Mouse (Mus musculus): ENCODE measurements at regions not wholly inside any gene's neighbourhood (a gene's known extent, or its start where the extent isn't known, plus 50 kb on each side); places are given as distances from the start of the nearest gene placed in this dataset.

GRCm38 (mm10) chr5:141125870-141126269, 115.4 kb upstream of the Sdk1 start:
- Histone ChIP-seq H3K27ac (ENCODE audit: low read depth, low read length) (no peak overlapping the region), H3K9me3 (ENCODE audit: control insufficient read depth, low read length) (no peaks in the 10 kb centered on the region), H3K9ac (ENCODE audit: low read depth, low read length) (no peak overlapping the region), H3K4me2 (replicated peaks; ENCODE audit: low read depth, low read length) (no peak overlapping the region), H3K27me3 (ENCODE audit: control insufficient read depth, insufficient read depth, low read length) (no peaks in the 10 kb centered on the region), H3K4me3 (ENCODE audit: low read depth, low read length) (no peak overlapping the region), H3K4me1 (replicated peaks; ENCODE audit: control insufficient read depth, insufficient read depth, low read length) (no peaks in the 10 kb centered on the region), H3K36me3 (ENCODE audit: control insufficient read depth, insufficient read depth, low read length) (no peaks in the 10 kb centered on the region)
- DNase-seq (ENCODE audit: low spot score) (no peak), ATAC-seq (ENCODE audit: low FRiP score) (no peak)
- 86% methylated on average over 7 of the region's 7 CpGs for WGBS

- WGBS, result 88% methylated on average over 7 of the region's 7 CpGs
- Histone ChIP-seq H3K36me3 (ENCODE audit: control insufficient read depth, insufficient read depth, low read length) (no peaks in the 10 kb centered on the region), H3K4me3 (ENCODE audit: low read depth, low read length) (no peak overlapping the region), H3K27me3 (ENCODE audit: control insufficient read depth, insufficient read depth, low read length) (no peaks in the 10 kb centered on the region), H3K9me3 (ENCODE audit: control insufficient read depth, low read length) (no peaks in the 10 kb centered on the region), H3K4me1 (replicated peaks; ENCODE audit: control insufficient read depth, insufficient read depth, low read length) (no peaks in the 10 kb centered on the region), H3K27ac (ENCODE audit: low read depth, low read length) (no peak overlapping the region), H3K4me2 (replicated peaks; ENCODE audit: low read depth, low read length) (no peak overlapping the region), H3K9ac (ENCODE audit: low read depth, low read length) (no peak overlapping the region)
- ATAC-seq (ENCODE audit: low FRiP score) (no peak), DNase-seq (ENCODE audit: low spot score) (no peak)
Measured at GRCm38 (mm10) chr5:141126536-141126935, 114.8 kb upstream of the Sdk1 start.

GRCm38 (mm10) chr5:141131036-141131435, 110.3 kb upstream of the Sdk1 start:
- H3K4me1 ChIP-seq (replicated peaks; ENCODE audit: control insufficient read depth, insufficient read depth, low read length), result no peaks in the 10 kb centered on the region
- H3K9ac ChIP-seq (ENCODE audit: low read depth, low read length), result no peak overlapping the region
- H3K27ac ChIP-seq (ENCODE audit: low read depth, low read length), result no peak overlapping the region
- no peak overlapping the region for H3K4me2 ChIP-seq (replicated peaks; ENCODE audit: low read depth, low read length)
- no peaks in the 10 kb centered on the region for H3K36me3 ChIP-seq (ENCODE audit: control insufficient read depth, insufficient read depth, low read length)
- no peaks in the 10 kb centered on the region for H3K27me3 ChIP-seq (ENCODE audit: control insufficient read depth, insufficient read depth, low read length)
- ATAC-seq (ENCODE audit: low FRiP score), result no peak
- 100% methylated on average over 1 of the region's 1 CpGs for WGBS
- no peak for DNase-seq (ENCODE audit: low spot score)
- H3K4me3 ChIP-seq (ENCODE audit: low read depth, low read length), result no peak overlapping the region
- no peaks in the 10 kb centered on the region for H3K9me3 ChIP-seq (ENCODE audit: control insufficient read depth, low read length)

- 86% methylated on average over 9 of the region's 9 CpGs for whole genome bisulfite sequencing
- no peaks in the 10 kb centered on the region for H3K4me1 ChIP-seq (replicated peaks; ENCODE audit: control insufficient read depth, insufficient read depth, low read length)
- no peak overlapping the region for H3K9ac ChIP-seq (ENCODE audit: low read depth, low read length)
- no peaks in the 10 kb centered on the region for H3K36me3 ChIP-seq (ENCODE audit: control insufficient read depth, insufficient read depth, low read length)
- no peak overlapping the region for H3K4me2 ChIP-seq (replicated peaks; ENCODE audit: low read depth, low read length)
- ATAC-seq (ENCODE audit: low FRiP score) (no peak), DNase-seq (ENCODE audit: low spot score) (no peak)
- no peaks in the 10 kb centered on the region for H3K27me3 ChIP-seq (ENCODE audit: control insufficient read depth, insufficient read depth, low read length)
- H3K9me3 ChIP-seq (ENCODE audit: control insufficient read depth, low read length), result no peaks in the 10 kb centered on the region
- H3K27ac ChIP-seq (ENCODE audit: low read depth, low read length), result no peak overlapping the region
- no peak overlapping the region for H3K4me3 ChIP-seq (ENCODE audit: low read depth, low read length)
Measured at GRCm38 (mm10) chr5:141131906-141132305, 109.4 kb upstream of the Sdk1 start.

- WGBS, result 58% methylated on average over 4 of the region's 4 CpGs
- Histone ChIP-seq H3K4me2 (replicated peaks; ENCODE audit: low read depth, low read length) (no peak overlapping the region), H3K9ac (ENCODE audit: low read depth, low read length) (no peak overlapping the region), H3K27ac (ENCODE audit: low read depth, low read length) (no peak overlapping the region), H3K27me3 (ENCODE audit: control insufficient read depth, insufficient read depth, low read length) (no peaks in the 10 kb centered on the region), H3K36me3 (ENCODE audit: control insufficient read depth, insufficient read depth, low read length) (no peaks in the 10 kb centered on the region), H3K9me3 (ENCODE audit: control insufficient read depth, low read length) (no peaks in the 10 kb centered on the region), H3K4me3 (ENCODE audit: low read depth, low read length) (no peak overlapping the region), H3K4me1 (replicated peaks; ENCODE audit: control insufficient read depth, insufficient read depth, low read length) (no peaks in the 10 kb centered on the region; the same call in 1 of the 2 replicates)
- ATAC-seq (ENCODE audit: low FRiP score) (no peak), DNase-seq (ENCODE audit: low spot score) (no peak)
Measured at GRCm38 (mm10) chr5:141136239-141136638, 105.1 kb upstream of the Sdk1 start.

GRCm38 (mm10) chr5:141137716-141138115, 103.6 kb upstream of the Sdk1 start:
- WGBS, result 90% methylated on average over 3 of the region's 3 CpGs
- H3K27ac ChIP-seq (ENCODE audit: low read depth, low read length), result no peak overlapping the region
- H3K36me3 ChIP-seq (ENCODE audit: control insufficient read depth, insufficient read depth, low read length), result no peaks in the 10 kb centered on the region
- no peak for DNase-seq (ENCODE audit: low spot score)
- no peak for ATAC-seq (ENCODE audit: low FRiP score)
- H3K9me3 ChIP-seq (ENCODE audit: control insufficient read depth, low read length), result no peaks in the 10 kb centered on the region
- H3K4me1 ChIP-seq (replicated peaks; ENCODE audit: control insufficient read depth, insufficient read depth, low read length), result no peaks in the 10 kb centered on the region; the same call in 1 of the 2 replicates
- no peaks in the 10 kb centered on the region for H3K27me3 ChIP-seq (ENCODE audit: control insufficient read depth, insufficient read depth, low read length)
- H3K4me3 ChIP-seq (ENCODE audit: low read depth, low read length), result no peak overlapping the region
- H3K4me2 ChIP-seq (replicated peaks; ENCODE audit: low read depth, low read length), result no peak overlapping the region
- no peak overlapping the region for H3K9ac ChIP-seq (ENCODE audit: low read depth, low read length)

- no peak for ATAC-seq (ENCODE audit: low FRiP score)
- H3K36me3 ChIP-seq (ENCODE audit: control insufficient read depth, insufficient read depth, low read length), result no peaks in the 10 kb centered on the region
- no peaks in the 10 kb centered on the region for H3K9me3 ChIP-seq (ENCODE audit: control insufficient read depth, low read length)
- H3K4me1 ChIP-seq (replicated peaks; ENCODE audit: control insufficient read depth, insufficient read depth, low read length), result no peaks in the 10 kb centered on the region; the same call in 1 of the 2 replicates
- no peak for DNase-seq (ENCODE audit: low spot score)
- WGBS, result 55% methylated on average over 12 of the region's 12 CpGs
- no peak overlapping the region for H3K27ac ChIP-seq (ENCODE audit: low read depth, low read length)
- no peak overlapping the region for H3K9ac ChIP-seq (ENCODE audit: low read depth, low read length)
- no peaks in the 10 kb centered on the region for H3K27me3 ChIP-seq (ENCODE audit: control insufficient read depth, insufficient read depth, low read length)
- H3K4me2 ChIP-seq (replicated peaks; ENCODE audit: low read depth, low read length), result no peak overlapping the region
- H3K4me3 ChIP-seq (ENCODE audit: low read depth, low read length), result no peak overlapping the region
Measured at GRCm38 (mm10) chr5:141138771-141139360, 102.4 kb upstream of the Sdk1 start.

GRCm38 (mm10) chr5:141139361-141139912, 101.9 kb upstream of the Sdk1 start:
- H3K27me3 ChIP-seq (ENCODE audit: control insufficient read depth, insufficient read depth, low read length), result no peaks in the 10 kb centered on the region
- no peak overlapping the region for H3K4me2 ChIP-seq (replicated peaks; ENCODE audit: low read depth, low read length)
- H3K9me3 ChIP-seq (ENCODE audit: control insufficient read depth, low read length), result no peaks in the 10 kb centered on the region
- no peaks in the 10 kb centered on the region for H3K36me3 ChIP-seq (ENCODE audit: control insufficient read depth, insufficient read depth, low read length)
- no peak overlapping the region for H3K4me3 ChIP-seq (ENCODE audit: low read depth, low read length)
- no peak overlapping the region for H3K27ac ChIP-seq (ENCODE audit: low read depth, low read length)
- 44% methylated on average over 14 of the region's 14 CpGs for WGBS
- no peaks in the 10 kb centered on the region; the same call in 1 of the 2 replicates for H3K4me1 ChIP-seq (replicated peaks; ENCODE audit: control insufficient read depth, insufficient read depth, low read length)
- peak; percentile 18 for DNase-seq (ENCODE audit: low spot score)
- H3K9ac ChIP-seq (ENCODE audit: low read depth, low read length), result no peak overlapping the region
- ATAC-seq (ENCODE audit: low FRiP score), result no peak

GRCm38 (mm10) chr5:141160391-141160790, 80.9 kb upstream of the Sdk1 start:
- H3K27ac ChIP-seq (ENCODE audit: low read depth, low read length), result no peak overlapping the region
- ATAC-seq (ENCODE audit: low FRiP score) (no peak), DNase-seq (ENCODE audit: low spot score) (no peak)
- no peaks in the 10 kb centered on the region for H3K27me3 ChIP-seq (ENCODE audit: control insufficient read depth, insufficient read depth, low read length)
- H3K4me1 ChIP-seq (replicated peaks; ENCODE audit: control insufficient read depth, insufficient read depth, low read length), result no peaks in the 10 kb centered on the region
- no peak overlapping the region for H3K4me2 ChIP-seq (replicated peaks; ENCODE audit: low read depth, low read length)
- H3K9me3 ChIP-seq (ENCODE audit: control insufficient read depth, low read length), result no peaks in the 10 kb centered on the region
- WGBS, result 86% methylated on average over 8 of the region's 8 CpGs
- no peak overlapping the region for H3K4me3 ChIP-seq (ENCODE audit: low read depth, low read length)
- no peaks in the 10 kb centered on the region for H3K36me3 ChIP-seq (ENCODE audit: control insufficient read depth, insufficient read depth, low read length)
- no peak overlapping the region for H3K9ac ChIP-seq (ENCODE audit: low read depth, low read length)

All from hindbrain, embryonic 11.5 days (tissue).